Mouse (Mus musculus): ENCODE data around the gene Rab37. TPM values are rescaled to one million over a fixed set of nuclear protein-coding genes. Genes with fewer than 3 reads are reported as not detected.
A peak's percentile ranks its signal among the peaks of the same experiment; 100 is the strongest.

Gene Rab37
- 1.8 and 3.7 TPM in 2 replicates for polyA plus RNA-seq (2015; fragmentation: Nextera tagmentation; extraction: Ambion mirVana)

DNA sequence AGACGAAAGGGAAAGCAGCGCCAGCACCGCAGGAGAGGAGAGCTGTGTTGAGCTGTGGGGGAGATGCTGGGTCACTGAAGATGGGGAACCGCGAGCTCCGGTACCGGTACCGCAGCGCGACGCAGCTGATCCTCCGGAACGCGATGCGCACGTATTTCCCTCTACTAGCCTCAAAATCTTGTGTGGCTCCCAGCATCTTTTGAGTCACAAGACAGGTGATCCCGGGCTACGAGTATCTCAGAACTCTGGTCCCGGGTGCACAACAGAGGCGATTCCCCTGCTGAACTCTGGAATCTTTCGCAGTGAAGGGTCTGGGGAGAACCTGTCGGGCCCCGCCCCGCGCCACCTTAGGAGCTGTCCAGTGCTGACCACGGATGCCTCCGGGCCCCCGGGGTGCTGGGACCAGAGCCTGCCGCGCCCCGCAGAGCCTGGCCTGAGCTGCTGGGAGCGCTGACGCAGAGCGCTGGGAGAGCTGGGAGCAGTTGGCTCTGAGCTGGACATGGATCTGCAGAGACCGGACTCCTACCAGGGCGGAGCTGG, at the start of gene Rab37:
TSS of gene Rab37 (plus strand) at position 70 of the 540 bp plus-strand sequence.
- no peak within 1 kb of the TSS for H3K27ac ChIP-seq (ENCODE audit: low read length)
- peaks cover 15% of the 10 kb centered on the region for H3K27me3 ChIP-seq (ENCODE audit: control insufficient read depth, insufficient read depth, low read length)
- H3K4me2 ChIP-seq (ENCODE audit: low read depth, low read length) = 0 out of 2 replicates have a peak within 1 kb of the TSS, but pooled peaks have one; percentile 2
- no peak within 1 kb of the TSS for H3K9ac ChIP-seq (ENCODE audit: low read length)
- 3% methylated on average over 36 of the region's 36 CpGs for WGBS
- H3K9me3 ChIP-seq (replicated peaks; ENCODE audit: control insufficient read depth, low read length) = peaks cover 9% of the 10 kb centered on the region; the same call in 1 of the 2 replicates
- ATAC-seq (replicated peaks; ENCODE audit: extremely low read depth, insufficient read depth, low FRiP score) = no peak
- no peaks in the 10 kb centered on the region for H3K36me3 ChIP-seq (ENCODE audit: control insufficient read depth, insufficient read depth)
- no peaks in the 10 kb centered on the region for H3K4me1 ChIP-seq (ENCODE audit: control insufficient read depth, insufficient read depth, low read length)
- no peak within 1 kb of the TSS for H3K4me3 ChIP-seq (ENCODE audit: low read length)

DNA sequence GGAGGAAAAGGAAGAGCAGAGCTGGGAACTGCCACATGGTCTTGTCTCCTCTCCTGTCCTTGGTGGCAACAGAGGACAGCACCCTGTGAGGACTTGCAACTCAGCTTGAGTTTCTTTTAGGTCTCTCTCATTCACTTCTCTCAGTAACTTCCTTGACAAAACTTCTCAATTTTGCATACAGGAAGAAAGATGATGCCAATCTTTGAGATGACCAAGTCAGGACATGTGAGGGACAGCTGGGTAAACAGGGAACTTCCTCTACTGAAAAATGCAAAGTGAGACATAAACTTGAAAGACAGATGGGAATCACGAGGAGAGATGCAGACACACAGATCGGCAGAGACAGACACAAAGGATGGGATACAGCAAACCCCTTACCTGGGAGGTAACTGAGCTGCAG, 43.0 kb upstream of the Rab37 start, which contains the start of gene Cd300ld3:
TSS of gene Cd300ld3 (minus strand) at position 151 of the 400 bp plus-strand sequence.
- H3K4me2 ChIP-seq (ENCODE audit: low read depth, low read length) = no peak within 1 kb of the TSS
- no peak within 1 kb of the TSS for H3K9ac ChIP-seq (ENCODE audit: low read length)
- ATAC-seq (replicated peaks; ENCODE audit: extremely low read depth, insufficient read depth, low FRiP score) = no peak
- no peak within 1 kb of the TSS for H3K4me3 ChIP-seq (ENCODE audit: low read length)
- H3K9me3 ChIP-seq (replicated peaks; ENCODE audit: control insufficient read depth, low read length) = no peaks in the 10 kb centered on the region
- H3K4me1 ChIP-seq (ENCODE audit: control insufficient read depth, insufficient read depth, low read length) = no peaks in the 10 kb centered on the region
- no peak within 1 kb of the TSS for H3K27ac ChIP-seq (ENCODE audit: low read length)
- H3K36me3 ChIP-seq (ENCODE audit: control insufficient read depth, insufficient read depth) = no peaks in the 10 kb centered on the region
- WGBS = 51% methylated on average over 2 of the region's 2 CpGs
- no peaks in the 10 kb centered on the region for H3K27me3 ChIP-seq (ENCODE audit: control insufficient read depth, insufficient read depth, low read length)

DNA sequence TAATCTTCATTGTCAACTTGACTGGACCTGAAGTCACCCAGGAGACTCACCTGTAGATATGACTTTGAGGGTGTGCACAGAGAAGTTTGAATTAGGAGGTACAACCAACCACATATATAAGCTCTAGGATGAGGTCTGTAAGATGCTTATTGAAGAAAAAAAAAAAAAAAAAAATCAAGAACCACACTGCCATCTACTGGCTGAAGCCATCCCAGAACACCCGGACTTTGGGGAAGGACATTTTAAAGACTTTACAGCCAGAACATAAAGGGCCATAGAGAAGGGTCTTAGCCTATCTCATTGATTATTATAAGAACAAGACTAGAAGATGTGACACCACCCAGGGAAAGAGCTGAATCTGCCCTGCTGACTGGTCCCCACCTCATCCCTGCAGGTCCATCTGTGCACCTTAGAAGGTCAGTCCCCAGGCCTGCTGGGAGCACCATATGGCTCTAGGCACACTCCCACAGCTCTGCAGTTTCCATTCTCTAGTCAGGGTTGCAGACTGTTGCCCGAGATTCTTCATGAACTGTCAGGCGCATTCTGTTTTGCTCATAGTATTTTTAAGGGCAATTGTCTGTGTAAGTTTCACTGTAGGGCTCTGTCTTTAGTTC, 41.8 kb upstream of the Rab37 start:
- H3K9me3 ChIP-seq (replicated peaks; ENCODE audit: control insufficient read depth, low read length) = no peaks in the 10 kb centered on the region
- H3K9ac ChIP-seq (ENCODE audit: low read length) = no peak overlapping the region
- no peak overlapping the region for H3K27ac ChIP-seq (ENCODE audit: low read length)
- H3K4me3 ChIP-seq (ENCODE audit: low read length) = no peak overlapping the region
- H3K4me2 ChIP-seq (ENCODE audit: low read depth, low read length) = no peak overlapping the region
- WGBS = 37% methylated on average over 3 of the region's 3 CpGs
- H3K36me3 ChIP-seq (ENCODE audit: control insufficient read depth, insufficient read depth) = no peaks in the 10 kb centered on the region
- H3K27me3 ChIP-seq (ENCODE audit: control insufficient read depth, insufficient read depth, low read length) = no peaks in the 10 kb centered on the region
- no peaks in the 10 kb centered on the region for H3K4me1 ChIP-seq (ENCODE audit: control insufficient read depth, insufficient read depth, low read length)
- ATAC-seq (replicated peaks; ENCODE audit: extremely low read depth, insufficient read depth, low FRiP score) = no peak

DNA sequence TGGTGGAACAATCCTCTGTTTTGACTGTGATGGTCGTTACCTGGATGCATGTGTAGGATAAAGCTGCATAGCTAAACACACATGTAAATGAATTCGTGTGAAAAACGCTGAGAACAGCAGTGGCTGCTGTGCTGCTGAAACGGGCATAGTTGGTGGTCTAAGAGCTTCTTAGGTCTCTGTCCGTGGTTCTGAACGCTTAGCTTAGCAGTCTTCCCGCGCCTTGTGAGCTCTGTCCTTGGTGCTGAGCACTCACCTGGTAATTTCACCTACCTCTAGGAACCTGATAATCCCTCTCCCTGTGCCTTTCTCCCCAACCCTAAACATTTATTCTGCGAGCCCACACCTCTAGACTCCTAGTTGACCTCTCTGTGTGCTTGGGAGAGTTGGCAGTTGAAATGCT, 39.0 kb upstream of the Rab37 start:
- H3K4me1 ChIP-seq (ENCODE audit: control insufficient read depth, insufficient read depth, low read length) = no peaks in the 10 kb centered on the region
- H3K4me3 ChIP-seq (ENCODE audit: low read length) = no peak overlapping the region
- ATAC-seq (replicated peaks; ENCODE audit: extremely low read depth, insufficient read depth, low FRiP score) = no peak
- H3K36me3 ChIP-seq (ENCODE audit: control insufficient read depth, insufficient read depth) = no peaks in the 10 kb centered on the region
- H3K27me3 ChIP-seq (ENCODE audit: control insufficient read depth, insufficient read depth, low read length) = no peaks in the 10 kb centered on the region
- no peak overlapping the region for H3K4me2 ChIP-seq (ENCODE audit: low read depth, low read length)
- WGBS = 2% methylated on average over 9 of the region's 9 CpGs
- H3K27ac ChIP-seq (ENCODE audit: low read length) = no peak overlapping the region
- no peak overlapping the region for H3K9ac ChIP-seq (ENCODE audit: low read length)
- no peaks in the 10 kb centered on the region for H3K9me3 ChIP-seq (replicated peaks; ENCODE audit: control insufficient read depth, low read length)

GRCm38 (mm10) chr11:115052991-115053390, 38.2 kb upstream of the Rab37 start:
- H3K9me3 ChIP-seq (replicated peaks; ENCODE audit: control insufficient read depth, low read length) = no peaks in the 10 kb centered on the region
- no peak overlapping the region for H3K4me2 ChIP-seq (ENCODE audit: low read depth, low read length)
- H3K9ac ChIP-seq (ENCODE audit: low read length) = no peak overlapping the region
- no peaks in the 10 kb centered on the region for H3K27me3 ChIP-seq (ENCODE audit: control insufficient read depth, insufficient read depth, low read length)
- H3K4me3 ChIP-seq (ENCODE audit: low read length) = no peak overlapping the region
- ATAC-seq (replicated peaks; ENCODE audit: extremely low read depth, insufficient read depth, low FRiP score) = no peak
- H3K4me1 ChIP-seq (ENCODE audit: control insufficient read depth, insufficient read depth, low read length) = no peaks in the 10 kb centered on the region
- no peaks in the 10 kb centered on the region for H3K36me3 ChIP-seq (ENCODE audit: control insufficient read depth, insufficient read depth)
- no peak overlapping the region for H3K27ac ChIP-seq (ENCODE audit: low read length)
- whole genome bisulfite sequencing = 94% methylated on average over 1 of the region's 1 CpGs

GRCm38 (mm10) chr11:115054537-115054936, 36.7 kb upstream of the Rab37 start:
- Histone ChIP-seq H3K27ac (ENCODE audit: low read length) (no peak overlapping the region), H3K4me3 (ENCODE audit: low read length) (no peak overlapping the region)

GRCm38 (mm10) chr11:115058701-115059100, 32.5 kb upstream of the Rab37 start:
- H3K9me3 ChIP-seq (replicated peaks; ENCODE audit: control insufficient read depth, low read length) = no peaks in the 10 kb centered on the region
- no peaks in the 10 kb centered on the region for H3K36me3 ChIP-seq (ENCODE audit: control insufficient read depth, insufficient read depth)
- no peak for ATAC-seq (replicated peaks; ENCODE audit: extremely low read depth, insufficient read depth, low FRiP score)
- H3K4me1 ChIP-seq (ENCODE audit: control insufficient read depth, insufficient read depth, low read length) = no peaks in the 10 kb centered on the region
- no peaks in the 10 kb centered on the region for H3K27me3 ChIP-seq (ENCODE audit: control insufficient read depth, insufficient read depth, low read length)
- WGBS = 60% methylated on average over 4 of the region's 4 CpGs
- no peak overlapping the region for H3K4me2 ChIP-seq (ENCODE audit: low read depth, low read length)
- no peak overlapping the region for H3K27ac ChIP-seq (ENCODE audit: low read length)
- H3K9ac ChIP-seq (ENCODE audit: low read length) = no peak overlapping the region
- no peak overlapping the region for H3K4me3 ChIP-seq (ENCODE audit: low read length)

More at GRCm38 (mm10) chr11:115054537-115054936, 36.7 kb upstream of the Rab37 start:
- Histone ChIP-seq H3K4me2 (ENCODE audit: low read depth, low read length) (no peak overlapping the region), H3K36me3 (ENCODE audit: control insufficient read depth, insufficient read depth) (no peaks in the 10 kb centered on the region), H3K9me3 (replicated peaks; ENCODE audit: control insufficient read depth, low read length) (no peaks in the 10 kb centered on the region), H3K9ac (ENCODE audit: low read length) (no peak overlapping the region), H3K4me1 (ENCODE audit: control insufficient read depth, insufficient read depth, low read length) (no peaks in the 10 kb centered on the region), H3K27me3 (ENCODE audit: control insufficient read depth, insufficient read depth, low read length) (no peaks in the 10 kb centered on the region)
- ATAC-seq (replicated peaks; ENCODE audit: extremely low read depth, insufficient read depth, low FRiP score) = no peak

- Histone ChIP-seq H3K27me3 (ENCODE audit: control insufficient read depth, insufficient read depth, low read length) (no peaks in the 10 kb centered on the region), H3K4me3 (ENCODE audit: low read length) (no peak overlapping the region), H3K4me2 (ENCODE audit: low read depth, low read length) (no peak overlapping the region), H3K4me1 (ENCODE audit: control insufficient read depth, insufficient read depth, low read length) (no peaks in the 10 kb centered on the region), H3K9ac (ENCODE audit: low read length) (no peak overlapping the region), H3K9me3 (replicated peaks; ENCODE audit: control insufficient read depth, low read length) (no peaks in the 10 kb centered on the region), H3K36me3 (ENCODE audit: control insufficient read depth, insufficient read depth) (no peaks in the 10 kb centered on the region), H3K27ac (ENCODE audit: low read length) (no peak overlapping the region)
- no peak for ATAC-seq (replicated peaks; ENCODE audit: extremely low read depth, insufficient read depth, low FRiP score)
- 66% methylated on average over 2 of the region's 2 CpGs for WGBS
Observed at GRCm38 (mm10) chr11:115059797-115060196, 31.4 kb upstream of the Rab37 start.

GRCm38 (mm10) chr11:115062077-115062476, 29.2 kb upstream of the Rab37 start, which contains the start of gene Cd300e:
Gene Cd300e (minus strand): TSS chr11:115062177.
- H3K27ac ChIP-seq (ENCODE audit: low read length) = no peak within 1 kb of the TSS
- no peak for ATAC-seq (replicated peaks; ENCODE audit: extremely low read depth, insufficient read depth, low FRiP score)
- H3K36me3 ChIP-seq (ENCODE audit: control insufficient read depth, insufficient read depth) = no peaks in the 10 kb centered on the region
- H3K4me2 ChIP-seq (ENCODE audit: low read depth, low read length) = no peak within 1 kb of the TSS
- no peaks in the 10 kb centered on the region for H3K9me3 ChIP-seq (replicated peaks; ENCODE audit: control insufficient read depth, low read length)
- H3K9ac ChIP-seq (ENCODE audit: low read length) = no peak within 1 kb of the TSS
- H3K27me3 ChIP-seq (ENCODE audit: control insufficient read depth, insufficient read depth, low read length) = no peaks in the 10 kb centered on the region
- WGBS = 32% methylated on average over 5 of the region's 5 CpGs
- no peak within 1 kb of the TSS for H3K4me3 ChIP-seq (ENCODE audit: low read length)
- no peaks in the 10 kb centered on the region for H3K4me1 ChIP-seq (ENCODE audit: control insufficient read depth, insufficient read depth, low read length)

Data from heart, embryonic 16.5 days (tissue).